Comparison of ENCODE assay signal across 9 mouse cellular contexts in genomic region chr10:62320402-62320978, GRCm38 (mm10). TPM values are rescaled to one million over a fixed set of nuclear protein-coding genes. Genes with fewer than 3 reads are reported as not detected.
DNase-seq lines count a peak whose midpoint lies in the region; ATAC-seq lines count a peak whose summit lies in the region.
"Had no signal": no experiment of that assay in that cellular context is flagged by ENCODE, and none has a peak within 500 bp of the region (broad histone marks: within the 10 kb centered on the region; RNA-seq: fewer than 3 reads in every experiment).

No protein-coding gene starts in this region.

- ATAC-seq in frontal cortex, adult (ENCODE audit: low TSS enrichment) = peak; percentile 67
- peak; percentile 28; the same call in 1 of the 2 replicates for ATAC-seq in midbrain, embryonic 15.5 days (replicated peaks)
- no peak; the same call in 1 of the 2 replicates for ATAC-seq in midbrain, embryonic 13.5 days
- ATAC-seq in megakaryocyte, adult 5-6 weeks (ENCODE audit: poor library complexity, severe bottlenecking) = peak; percentile 43

- WGBS in midbrain, embryonic 15.5 days = 81% methylated on average over 9 of the region's 9 CpGs
- WGBS in midbrain, embryonic 13.5 days = 83% methylated on average over 9 of the region's 9 CpGs

- H3K27ac ChIP-seq in midbrain, embryonic 15.5 days = no peak overlapping the region
- H3K27ac ChIP-seq in midbrain, embryonic 13.5 days = no peak overlapping the region
- H3K27ac ChIP-seq: embryonic facial prominence, embryonic 13.5 days had no signal

- H3K27me3 ChIP-seq in midbrain, embryonic 15.5 days (replicated peaks) = no peaks in the 10 kb centered on the region
- H3K27me3 ChIP-seq in midbrain, embryonic 13.5 days = no peaks in the 10 kb centered on the region
- H3K27me3 ChIP-seq: embryonic facial prominence, embryonic 13.5 days had no signal

- H3K4me3 ChIP-seq in midbrain, embryonic 15.5 days = no peak overlapping the region
- H3K4me3 ChIP-seq in midbrain, embryonic 13.5 days (replicated peaks) = no peak overlapping the region
- H3K4me3 ChIP-seq: embryonic facial prominence, embryonic 13.5 days had no signal

- H3K9ac ChIP-seq in midbrain, embryonic 15.5 days = no peak overlapping the region
- H3K9ac ChIP-seq in midbrain, embryonic 13.5 days (replicated peaks) = no peak overlapping the region
- H3K9ac ChIP-seq: embryonic facial prominence, embryonic 13.5 days had no signal

- H3K9me3 ChIP-seq in midbrain, embryonic 15.5 days = no peaks in the 10 kb centered on the region
- H3K9me3 ChIP-seq in midbrain, embryonic 13.5 days = no peaks in the 10 kb centered on the region
- H3K9me3 ChIP-seq: embryonic facial prominence, embryonic 13.5 days had no signal

- no peaks in the 10 kb centered on the region for H3K36me3 ChIP-seq in midbrain, embryonic 15.5 days (replicated peaks)
- H3K36me3 ChIP-seq in midbrain, embryonic 13.5 days = no peaks in the 10 kb centered on the region
- H3K36me3 ChIP-seq: embryonic facial prominence, embryonic 13.5 days had no signal

- H3K4me2 ChIP-seq in midbrain, embryonic 15.5 days = no peak overlapping the region
- no peak overlapping the region for H3K4me2 ChIP-seq in midbrain, embryonic 13.5 days (replicated peaks)
- H3K4me2 ChIP-seq: embryonic facial prominence, embryonic 13.5 days had no signal

- no peak for DNase-seq in frontal cortex, postnatal 25 days (ENCODE audit: low spot score in 2 of 2)
- DNase-seq in cerebellum, postnatal 25 days = peak; percentile 97
- DNase-seq in spleen, adult 12 weeks (ENCODE audit: low spot score) = no peak
- no peak for DNase-seq in right cerebral cortex, postnatal 14 days

- H3K4me1 ChIP-seq in midbrain, embryonic 15.5 days = no peaks in the 10 kb centered on the region
- H3K4me1 ChIP-seq in midbrain, embryonic 13.5 days (replicated peaks) = no peaks in the 10 kb centered on the region

RNA-seq across cellular contexts. Expression of gene Hk1, which starts 59.2 kb away (rescaled TPM):
- polyA plus RNA-seq in midbrain, embryonic 15.5 days (2015; fragmentation: Nextera tagmentation; extraction: Ambion mirVana) = 126 and 135 TPM in 2 replicates
- polyA plus RNA-seq in midbrain, embryonic 13.5 days (2015; fragmentation: Nextera tagmentation; extraction: Ambion mirVana) = 70.0 and 72.9 TPM in 2 replicates
- 17.9 and 18.8 TPM in 2 replicates for total RNA-seq in megakaryocyte, adult 5-6 weeks (2015)
- 39.7 and 49.7 TPM in 2 replicates for total RNA-seq in megakaryocyte, adult 5-6 weeks (2017)

Comparison
In these comparisons a context has a peak if more than half of its experiments do, and no peak if none do; other contexts are left out.
1. DNase-seq: peak in cerebellum, postnatal 25 days (2 of 2); none in frontal cortex, postnatal 25 days (0 of 2), spleen, adult 12 weeks (single experiment) and right cerebral cortex, postnatal 14 days (single experiment).